Mouse (Mus musculus) left cerebral cortex, adult 18-20 months (tissue): ENCODE data around the gene Mbd6. TPM values are rescaled to one million over a fixed set of nuclear protein-coding genes. Genes with fewer than 3 reads are reported as not detected.
"Not testable (repeated sequence)": the region's sequence is repeated elsewhere in the genome, so short reads cannot be mapped to it uniquely, and the experiment has no call there.

ENCODE experiments used
- DNase-seq, 2 experiments: peaks; one replicate each; pipeline ENCODE4 v3.0.0; 2021 to 2022; ENCODE audit warnings: low spot score in 2 of 2, mixed read lengths in 1 of 2
- total RNA-seq, 2 experiments: library from RNA; stranded (reverse); gene quantifications; 2 replicates each; pipeline ENCODE4 v1.2.3; 2021

Gene Mbd6
- total RNA-seq, 2 experiments from 2014 or later, result 43.5 to 46.3 TPM

DNA sequence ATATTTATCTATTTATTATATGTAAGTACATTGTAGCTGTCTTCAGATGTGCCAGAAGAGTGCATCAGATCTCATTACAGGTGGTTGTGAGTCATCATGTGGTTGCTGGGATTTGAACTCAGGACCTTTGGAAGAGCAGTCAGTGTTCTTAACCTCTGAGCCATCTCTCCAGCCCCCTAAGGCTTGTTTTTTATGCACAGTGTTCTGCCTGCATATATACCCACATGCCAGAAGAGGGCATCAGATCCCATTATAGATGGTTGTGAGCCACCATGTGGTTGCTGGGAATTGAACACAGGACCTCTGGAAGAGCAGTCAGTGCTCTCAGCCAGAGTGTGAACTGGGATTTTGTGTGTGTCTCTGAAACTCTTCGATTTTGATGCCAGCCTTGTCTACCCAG, 26.1 kb upstream of the Mbd6 start:
- not testable (repeated sequence) for DNase-seq

DNA sequence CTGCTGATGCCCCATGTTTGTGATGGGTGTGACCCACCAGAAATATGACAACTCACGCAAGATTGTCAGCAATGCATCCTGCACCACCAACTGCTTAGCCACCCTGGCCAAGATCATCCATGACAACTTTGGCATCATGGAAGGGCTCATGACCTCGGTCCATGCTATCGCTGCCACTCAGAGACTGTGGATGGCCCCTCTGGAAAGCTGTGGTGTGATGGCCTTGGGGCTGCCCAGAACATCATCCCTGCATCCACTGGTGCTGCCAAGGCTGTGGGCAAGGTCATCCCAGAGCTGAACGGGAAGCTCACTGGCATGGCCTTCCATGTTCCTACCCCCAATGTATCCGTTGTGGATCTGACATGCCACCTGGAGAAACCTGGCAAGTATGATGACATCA, 24.7 kb upstream of the Mbd6 start:
- DNase-seq, result not testable (repeated sequence)

DNA sequence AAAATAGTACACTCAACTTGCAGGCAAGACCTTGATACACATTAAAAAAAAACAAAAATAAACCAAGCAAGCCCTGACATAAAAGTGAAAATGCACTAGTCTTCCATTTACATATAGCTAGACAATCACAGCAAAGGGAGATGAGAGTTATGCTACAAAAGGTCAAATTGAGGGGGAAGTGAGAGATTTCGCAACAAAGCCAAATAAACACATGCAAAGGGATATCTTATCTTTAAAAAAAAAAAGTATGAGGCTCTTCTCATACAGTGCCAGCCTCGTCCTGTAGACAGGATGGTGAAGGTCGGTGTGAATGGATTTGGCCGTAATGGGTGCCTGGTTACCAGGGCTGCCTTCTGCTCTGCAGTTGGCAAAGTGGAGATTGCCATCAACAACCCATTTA, 24.0 kb upstream of the Mbd6 start:
- no peak for DNase-seq

DNA sequence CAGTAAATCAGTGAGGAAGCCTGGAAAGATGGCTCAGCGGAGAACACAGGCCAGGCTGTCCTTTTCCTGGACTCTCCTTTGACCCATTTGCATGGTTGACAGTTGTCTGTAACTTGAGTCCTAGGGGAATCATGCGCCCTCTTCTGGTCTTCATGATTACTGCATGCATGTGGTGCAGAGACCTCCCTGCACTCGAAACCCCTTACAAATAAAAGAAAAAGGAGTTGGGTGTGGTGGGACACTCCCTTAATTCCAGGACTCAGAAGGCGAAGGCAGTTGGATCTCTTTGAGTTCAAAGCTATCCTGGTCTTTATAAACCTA, 23.5 kb upstream of the Mbd6 start:
- DNase-seq, result peak; percentile 64 to 73

DNA sequence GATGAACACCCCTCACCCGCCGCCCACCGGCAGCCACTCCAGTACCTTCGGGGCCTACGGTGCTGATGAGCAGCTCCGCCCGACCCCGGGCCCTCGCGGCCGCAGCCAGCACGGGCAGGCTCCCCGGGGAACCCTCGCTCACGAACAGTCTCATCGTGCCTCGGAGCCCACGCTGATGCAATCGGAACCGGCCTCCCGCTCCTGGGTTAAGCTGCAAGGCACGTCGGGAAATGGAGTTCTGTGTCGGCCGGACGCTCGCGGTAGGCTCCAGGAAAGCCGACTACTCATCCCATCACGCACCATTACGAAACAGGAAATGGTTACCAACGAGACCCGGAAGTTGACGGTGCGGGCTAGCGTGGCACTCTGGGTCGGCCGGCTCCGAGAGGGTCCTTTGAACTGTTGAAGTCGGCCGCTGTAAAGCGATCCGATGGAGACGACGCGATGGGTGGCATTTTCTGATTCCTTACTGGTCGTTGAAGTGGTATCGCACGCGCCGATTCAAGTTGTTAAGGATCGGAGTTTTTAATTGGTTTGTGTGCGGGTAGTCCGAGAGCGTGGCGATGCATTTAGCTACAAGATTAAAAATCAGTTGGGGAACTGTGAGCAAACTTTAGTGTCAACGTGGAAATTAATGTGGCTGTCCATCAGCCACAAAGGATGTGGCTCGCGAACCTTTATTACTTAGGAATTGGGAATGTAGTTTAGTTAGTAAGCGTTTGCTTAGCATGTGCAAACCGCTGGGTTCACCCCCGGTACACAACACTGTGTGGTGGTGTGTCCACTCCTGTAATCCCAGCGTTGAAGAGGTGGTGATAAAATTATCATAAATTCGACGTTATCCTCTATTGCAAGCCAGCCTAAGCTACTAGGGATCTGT, 22.9 kb upstream of the Mbd6 start, which contains the start of gene Mars:
TSS of gene Mars (minus strand) at position 311 of the 880 bp plus-strand sequence.
- DNase-seq, result peak; percentile 94 to 95

DNA sequence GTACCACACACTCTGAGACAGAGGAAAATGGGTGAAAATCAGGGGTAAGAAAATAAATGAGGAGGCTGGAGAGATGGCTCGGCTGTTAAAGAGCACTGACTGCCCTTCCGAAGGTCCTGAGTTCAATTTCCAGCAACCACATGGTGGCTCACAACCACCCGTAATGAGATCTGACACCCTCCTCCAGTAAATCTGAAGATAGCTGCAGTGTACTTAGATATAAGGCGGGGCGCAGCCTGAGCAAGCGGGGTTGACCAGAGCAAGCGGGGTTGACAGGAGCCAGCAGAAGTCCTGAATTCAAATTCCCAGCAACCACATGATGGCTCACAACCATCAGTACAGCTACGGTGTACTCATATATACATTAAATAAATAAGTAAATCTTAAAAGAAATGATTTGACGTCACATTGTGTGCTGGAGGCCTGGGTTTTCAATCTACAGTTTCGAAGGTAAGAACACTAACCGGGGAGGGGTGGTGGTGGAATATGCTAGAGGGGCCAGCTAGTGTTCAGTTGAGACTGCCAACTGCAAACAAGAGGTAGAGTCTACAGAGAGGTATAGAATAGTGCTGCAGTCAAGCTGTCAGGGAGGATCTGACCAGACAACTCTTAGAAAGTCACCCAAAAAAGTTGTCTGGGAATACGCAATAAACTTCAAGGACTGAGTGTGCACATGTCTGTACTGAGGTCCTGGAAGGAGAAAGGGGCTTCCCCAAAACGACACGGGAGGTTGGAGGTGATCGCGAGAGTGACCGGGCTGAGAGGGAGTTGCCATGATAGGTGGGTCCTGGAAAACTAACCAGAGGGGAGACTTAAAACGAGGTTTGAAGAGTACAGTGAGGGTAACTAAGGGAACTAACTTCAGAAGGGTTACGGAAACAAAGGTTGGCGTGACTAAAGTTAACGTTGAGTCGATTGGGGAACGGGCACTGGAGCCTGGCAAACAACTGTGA, 22.0 kb upstream of the Mbd6 start:
- no peak for DNase-seq

DNA sequence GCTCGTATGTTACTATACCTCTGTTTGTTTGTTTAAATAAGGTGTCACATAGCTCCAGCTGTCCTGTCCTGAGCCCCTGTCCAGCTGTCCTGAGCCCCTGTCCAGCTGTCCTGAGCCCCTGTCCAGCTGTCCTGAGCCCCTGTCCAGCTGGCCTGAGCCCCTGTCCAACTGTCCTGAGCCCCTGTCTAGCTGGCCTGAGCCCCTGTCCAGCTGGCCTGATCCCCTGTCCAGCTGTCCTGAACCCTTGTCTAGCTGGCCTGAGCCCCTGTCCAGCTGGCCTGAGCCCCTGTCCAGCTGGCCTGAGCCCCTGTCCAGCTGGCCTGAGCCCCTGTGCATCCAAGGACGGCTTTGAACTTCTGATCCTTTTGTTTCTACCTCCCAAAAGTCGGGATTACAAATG, 20.3 kb upstream of the Mbd6 start:
- DNase-seq, result not testable (repeated sequence)

DNA sequence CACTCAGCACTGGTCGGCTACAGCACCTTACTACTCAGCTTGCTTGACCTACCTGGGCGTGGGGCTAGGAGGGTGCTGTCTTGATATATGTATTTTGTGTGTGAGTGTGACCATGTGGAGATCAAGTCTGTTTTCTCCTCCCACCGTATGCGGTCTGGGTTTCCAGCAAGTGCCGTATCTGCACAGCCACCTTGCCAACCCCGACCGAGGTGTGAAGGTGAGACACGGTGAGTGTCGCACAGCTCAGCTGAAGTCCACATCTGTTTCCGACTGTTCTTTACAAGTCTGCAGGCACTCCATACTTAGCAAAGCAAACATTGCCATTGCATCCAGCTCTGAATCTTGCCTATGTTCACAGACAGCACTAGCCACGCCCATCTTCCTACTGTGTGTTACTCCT, 14.3 kb upstream of the Mbd6 start:
- DNase-seq, result no peak

DNA sequence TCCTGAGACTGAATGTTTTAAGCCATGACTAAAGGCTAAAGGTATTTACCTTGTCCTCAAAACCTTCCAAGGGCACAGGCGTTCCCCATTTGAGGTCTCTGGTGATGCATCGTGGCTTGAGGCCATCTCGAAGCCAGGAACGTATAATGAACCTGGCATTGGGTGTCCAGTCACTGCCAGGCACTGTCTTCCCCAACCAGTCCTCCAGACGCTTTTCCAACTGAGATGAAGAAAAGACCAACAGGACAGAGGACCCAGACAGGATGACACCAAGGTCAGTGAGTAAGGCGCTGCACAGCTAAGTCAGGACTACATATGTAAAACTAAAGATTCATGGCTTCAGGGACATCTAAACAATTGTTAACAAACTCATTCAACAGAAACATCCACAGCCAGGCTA, 11.5 kb upstream of the Mbd6 start:
- no peak for DNase-seq

DNA sequence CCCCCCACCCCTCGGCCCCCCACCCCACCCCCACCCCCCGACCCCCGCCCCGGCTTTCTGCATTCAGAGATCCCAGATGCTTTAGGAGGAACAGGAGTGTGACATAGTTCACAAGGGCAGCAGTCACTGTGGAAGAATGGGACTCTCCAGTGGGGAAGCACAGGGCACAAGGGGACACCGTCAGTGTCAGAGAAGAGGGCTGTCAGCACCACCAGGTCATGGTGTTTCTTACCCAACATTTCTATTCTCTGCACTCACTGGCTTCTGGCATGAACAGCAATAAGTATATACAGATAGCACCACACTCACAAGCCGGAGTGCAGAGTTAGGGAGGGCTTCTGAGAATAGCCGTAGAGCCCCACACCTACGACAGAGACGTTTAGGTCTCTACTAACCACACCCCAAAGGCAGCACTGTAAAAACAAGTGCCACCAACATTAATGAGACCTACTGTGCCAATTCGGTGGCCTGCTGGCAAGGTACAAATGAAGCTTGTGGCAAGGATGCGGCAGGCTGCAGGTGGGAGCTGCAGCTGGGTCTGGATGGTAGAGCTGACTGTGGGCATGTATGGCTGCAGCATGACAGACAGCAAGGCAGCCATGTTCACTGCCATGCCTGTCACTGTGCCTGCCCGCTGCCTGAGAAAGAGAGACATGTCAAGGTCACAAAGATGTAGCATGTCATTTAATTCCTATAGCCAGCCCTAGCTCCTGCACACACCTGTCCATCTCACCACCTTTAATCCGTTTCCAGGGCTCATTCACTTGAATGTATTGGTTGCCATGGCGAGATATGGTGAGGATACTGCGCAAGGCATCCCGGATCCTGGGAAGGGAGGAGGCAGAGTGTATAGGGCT, 8.4 kb upstream of the Mbd6 start:
- DNase-seq, result no peak

DNA sequence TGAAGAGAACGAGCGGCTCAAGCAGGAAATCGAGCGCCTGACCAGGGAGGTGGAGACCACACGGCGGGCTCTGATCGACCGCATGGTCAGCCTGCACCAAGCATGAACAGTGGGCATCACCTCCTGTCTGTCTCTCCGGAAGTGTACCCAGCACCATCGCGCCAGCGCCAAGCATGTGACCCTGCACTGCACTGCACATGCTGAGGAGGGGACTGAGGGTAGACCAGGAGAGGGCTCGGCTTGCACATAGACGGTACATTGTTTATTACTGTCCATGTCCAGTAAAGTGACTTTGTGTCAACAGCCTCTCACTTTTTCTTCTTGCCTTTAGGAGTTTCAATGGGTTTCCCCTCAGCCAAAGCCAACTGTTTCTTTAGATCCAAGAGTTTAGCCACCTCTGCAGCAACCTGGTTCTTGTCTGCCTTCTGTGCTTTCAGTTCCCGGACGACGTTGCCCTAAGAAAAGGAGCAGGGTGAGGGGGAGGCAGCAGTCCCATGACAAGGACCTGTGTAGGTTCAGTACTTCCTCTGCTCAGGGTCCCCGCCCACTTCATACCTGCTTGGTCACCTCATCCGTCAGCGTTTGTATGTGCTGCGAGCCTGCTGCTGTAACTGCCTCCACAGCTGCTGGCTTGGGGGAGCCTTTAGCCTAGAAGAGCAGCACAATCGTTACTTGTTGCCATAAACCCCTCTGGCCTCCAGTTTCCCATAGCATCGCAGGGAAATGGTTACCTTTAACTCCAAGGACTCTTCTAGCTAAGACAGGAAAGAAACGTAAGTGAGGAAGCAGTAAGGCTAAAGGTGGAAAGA, 7.4 kb upstream of the Mbd6 start:
- no peak for DNase-seq

DNA sequence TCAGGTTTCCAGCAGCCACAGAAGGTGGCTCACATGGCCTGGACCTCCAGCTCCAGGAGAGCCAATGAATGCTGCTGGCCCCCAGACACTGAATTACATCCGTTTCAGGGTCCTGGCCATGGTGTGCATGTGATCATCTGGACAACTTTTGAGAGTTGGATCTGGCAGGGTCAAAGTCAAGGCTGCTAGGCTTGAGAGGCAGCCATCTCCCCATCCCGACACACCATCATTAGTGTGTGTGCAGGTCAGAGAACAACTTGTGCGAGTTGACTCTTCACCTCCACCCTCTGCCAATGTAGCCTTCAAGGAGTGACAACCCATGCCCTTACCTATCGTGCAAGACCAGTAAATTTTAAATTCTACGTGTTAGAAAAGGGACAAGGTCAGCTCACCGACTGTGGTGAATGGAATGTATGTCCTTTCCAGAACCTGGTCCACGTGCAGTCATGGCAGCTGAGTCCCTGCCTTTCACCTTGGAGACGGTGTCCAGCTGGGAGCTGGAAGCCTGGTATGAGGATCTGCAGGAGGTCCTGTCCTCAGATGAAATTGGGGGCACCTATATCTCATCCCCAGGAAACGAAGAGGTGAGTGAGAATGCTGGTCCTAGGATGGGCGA, 6.2 kb upstream of the Mbd6 start:
- no peak for DNase-seq

DNA sequence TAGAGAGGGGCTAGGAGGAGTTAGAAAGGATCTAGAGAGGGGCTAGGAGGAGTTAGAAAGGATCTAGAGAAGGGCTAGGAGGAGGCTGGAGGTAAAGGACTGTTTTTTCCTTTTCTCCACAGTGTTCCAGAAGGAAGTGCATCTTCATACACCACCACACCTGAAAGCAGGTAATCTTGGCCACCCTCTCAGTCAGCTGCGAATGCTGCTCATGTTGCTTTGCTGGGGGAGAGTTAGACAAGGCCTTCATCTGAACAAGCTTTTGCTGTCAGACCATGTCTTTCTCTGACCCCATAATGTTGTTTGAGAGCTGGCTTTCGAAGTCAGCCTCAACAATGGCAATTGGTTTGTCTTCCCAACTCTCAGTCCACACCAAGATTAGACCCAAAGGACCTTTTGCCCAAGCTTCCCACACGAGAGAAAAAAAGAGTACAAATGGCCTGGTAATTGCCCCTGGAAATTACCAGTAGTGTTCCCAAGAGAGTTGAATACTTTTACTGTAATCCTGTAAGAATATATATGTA, 4.8 kb upstream of the Mbd6 start:
- no peak for DNase-seq

DNA sequence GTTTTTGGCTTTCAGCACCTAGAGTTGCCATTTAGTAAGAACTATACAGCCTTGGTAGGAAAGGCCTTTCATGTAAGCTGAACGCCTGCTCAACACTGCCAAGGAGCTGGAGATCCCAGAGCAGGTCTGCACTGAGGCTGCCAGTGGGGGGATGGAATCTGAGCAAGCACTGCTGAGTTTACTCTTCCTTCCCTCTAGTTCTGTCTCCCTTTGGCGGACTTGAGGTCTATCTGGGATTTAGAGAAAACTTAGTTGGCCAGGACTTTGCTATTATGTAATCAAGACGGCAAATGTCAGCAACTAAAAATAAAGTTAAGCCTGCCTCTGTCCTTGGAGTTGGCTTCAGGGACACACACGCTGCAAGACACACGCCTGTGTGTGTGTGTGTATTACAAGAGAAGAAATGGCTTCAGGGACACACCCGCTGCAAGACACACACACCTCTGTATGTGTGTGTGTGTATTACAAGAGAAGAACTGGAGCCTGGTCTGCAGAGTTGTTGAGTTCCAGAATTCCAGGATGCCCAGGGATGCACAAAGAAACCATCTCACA, 4.2 kb upstream of the Mbd6 start:
- DNase-seq, result no peak

DNA sequence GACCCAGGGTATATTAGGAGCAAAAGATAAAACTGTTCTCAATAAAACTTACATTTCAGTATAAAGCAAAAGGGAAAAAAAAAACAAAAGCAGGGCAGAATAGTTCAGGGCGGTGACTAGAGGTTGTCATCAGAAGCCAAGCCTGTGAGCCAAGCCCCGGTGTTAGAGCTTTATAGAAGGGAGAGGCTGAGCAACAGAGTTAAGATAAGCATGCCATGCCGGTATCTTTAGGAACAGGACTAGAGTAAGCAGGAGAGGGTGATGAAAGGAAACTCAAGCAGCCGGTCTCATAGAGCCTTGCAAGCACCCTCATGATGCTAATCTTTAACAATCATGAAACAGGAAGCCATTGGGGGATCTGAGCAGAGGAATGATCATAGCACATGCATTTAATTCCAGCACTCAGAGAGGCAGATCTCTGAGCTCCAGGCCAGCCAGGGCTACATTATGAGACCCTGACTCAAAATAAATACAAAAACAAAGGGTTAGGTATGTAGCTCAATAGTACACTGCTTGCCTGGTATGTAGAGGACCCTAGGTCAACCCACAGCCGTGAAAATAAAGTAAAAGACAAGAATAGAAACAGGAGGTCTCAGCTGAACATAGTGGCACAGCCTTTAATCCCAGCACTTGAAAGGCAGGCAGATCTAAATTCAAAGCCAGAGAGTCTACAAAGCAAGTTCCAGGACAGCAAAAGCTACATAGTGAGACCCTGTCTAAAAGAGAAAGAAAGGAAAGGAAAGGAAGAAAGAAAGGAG, 3.2 kb upstream of the Mbd6 start:
- no peak for DNase-seq

DNA sequence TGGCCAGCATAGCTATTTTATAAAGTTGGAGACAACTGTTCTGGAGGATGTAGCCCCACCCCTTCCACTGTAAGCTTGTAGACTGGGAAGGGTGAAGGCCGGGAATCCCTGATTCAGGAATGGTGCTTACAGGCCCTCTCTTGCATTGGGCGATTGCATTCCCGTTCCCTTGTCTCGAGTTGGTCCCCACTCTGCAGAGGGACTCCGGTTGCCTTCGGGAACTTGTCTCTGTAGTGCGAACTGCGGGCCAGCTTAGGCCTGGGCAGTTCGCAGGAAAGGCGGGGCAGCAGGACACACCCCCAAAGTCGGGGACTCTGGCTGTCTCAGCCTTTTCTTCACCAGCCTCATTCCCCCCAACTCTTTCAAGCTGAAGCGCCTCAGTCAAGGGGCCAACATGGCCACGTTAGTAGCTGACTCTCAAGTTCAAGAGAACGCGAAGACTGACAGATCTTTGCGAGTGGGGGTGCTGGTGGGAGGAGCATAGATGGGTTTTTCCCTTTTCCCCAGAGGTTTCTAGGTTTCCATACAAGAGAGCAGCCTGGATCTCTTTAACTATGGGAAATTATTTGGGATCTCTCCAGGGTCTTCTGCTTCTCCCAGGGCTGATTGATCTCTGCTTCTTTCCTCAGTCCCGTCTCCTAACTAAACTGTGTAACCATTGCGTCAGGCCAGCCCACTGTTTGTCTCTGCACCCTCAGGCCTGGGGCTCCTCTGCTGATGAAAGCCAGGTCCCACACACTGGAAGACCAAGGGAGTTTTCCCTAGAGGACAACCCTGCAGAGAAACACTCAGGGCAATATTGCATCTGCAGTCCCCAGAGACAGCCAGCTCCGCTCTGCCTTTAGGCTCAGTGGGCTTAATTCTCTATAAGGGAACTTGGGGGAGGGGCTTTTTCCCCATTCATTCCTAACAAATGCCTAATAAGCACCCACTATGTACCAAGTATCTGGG, 2.4 kb upstream of the Mbd6 start:
- peak in 1 of 2 experiments; percentile 43 for DNase-seq

DNA sequence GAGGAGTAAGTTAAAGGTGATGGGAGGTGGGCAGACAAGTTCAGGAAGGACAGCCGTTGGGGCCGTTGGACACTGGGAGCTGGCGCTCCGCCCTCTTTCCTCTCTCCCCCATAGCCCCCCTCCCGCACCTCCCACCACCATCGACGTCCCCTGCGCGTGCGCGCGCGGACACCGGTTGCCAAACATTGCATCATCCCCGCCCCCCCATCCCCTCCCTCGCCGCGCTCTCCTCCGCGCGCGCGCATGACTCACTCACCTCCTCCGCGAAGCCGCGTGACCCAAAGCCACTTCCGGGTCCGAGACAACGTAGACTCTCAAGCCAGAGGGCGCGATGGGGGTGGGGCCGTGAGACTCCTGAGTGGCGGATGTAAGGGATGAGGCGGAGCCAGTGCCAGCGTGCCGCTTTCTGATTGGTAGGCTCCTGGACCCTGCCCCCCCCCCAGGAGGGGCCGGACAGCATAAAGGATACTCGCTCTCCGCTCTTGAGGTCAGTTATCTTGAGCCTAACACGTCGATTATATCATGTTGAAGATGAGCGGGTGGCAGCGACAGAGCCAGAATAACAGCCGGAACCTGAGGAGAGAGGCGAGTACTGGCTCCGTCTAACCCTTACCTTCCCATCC, 1.6 kb upstream of the Mbd6 start:
- DNase-seq, result peak; percentile 100
